In genomic region chr1:12055865-12056560, GRCm38 (mm10) we compare ENCODE assay signal across 16 mouse cellular contexts.
DNase-seq lines count a peak whose midpoint lies in the region; ATAC-seq lines count a peak whose summit lies in the region.
"Had no signal": no experiment of that assay in that cellular context is flagged by ENCODE, and none has a peak within 500 bp of the region (broad histone marks: within the 10 kb centered on the region; RNA-seq: fewer than 3 reads in every experiment).

No protein-coding gene starts in this region.

- peak; percentile 75 for DNase-seq in embryo, embryonic 10.5 days (ENCODE audit: low spot score)
- peak; percentile 64 for DNase-seq in forebrain, embryonic 11.5 days (ENCODE audit: low spot score)
- DNase-seq in frontal cortex, postnatal 25 days (ENCODE audit: low spot score in 2 of 2): no peak
- no peak for DNase-seq in urinary bladder, adult 18-20 months (ENCODE audit: low spot score in 2 of 2)
- DNase-seq in cerebellum, postnatal 36 days: no peak
- DNase-seq in layer of hippocampus, adult 9-11 months: no peak
- DNase-seq: adrenal gland, adult 8-10 months; kidney, postnatal 25 days; lung, postnatal 14 days had no signal

- peak; percentile 96 for ATAC-seq in forebrain, embryonic 11.5 days (replicated peaks; ENCODE audit: low FRiP score)
- peak; percentile 93 for ATAC-seq in hindbrain, embryonic 15.5 days (ENCODE audit: low FRiP score, low read depth)
- ATAC-seq in neural tube, embryonic 12.5 days (ENCODE audit: low FRiP score, low read depth): peak; percentile 85; the same call in 1 of the 2 replicates
- ATAC-seq: Patski had no signal

- H3K9ac ChIP-seq in forebrain, embryonic 11.5 days (ENCODE audit: low read length): no peak overlapping the region
- no peak overlapping the region for H3K9ac ChIP-seq in hindbrain, embryonic 15.5 days
- no peak overlapping the region for H3K9ac ChIP-seq in neural tube, embryonic 12.5 days
- H3K9ac ChIP-seq: heart, embryonic 12.5 days had no signal

- H3K4me2 ChIP-seq in forebrain, embryonic 11.5 days (ENCODE audit: low read depth, low read length, severe bottlenecking): no peak overlapping the region
- no peak overlapping the region for H3K4me2 ChIP-seq in hindbrain, embryonic 15.5 days
- no peak overlapping the region for H3K4me2 ChIP-seq in neural tube, embryonic 12.5 days (replicated peaks)
- H3K4me2 ChIP-seq: heart, embryonic 12.5 days; liver, embryonic 11.5 days had no signal

- 0 out of 2 replicates have a peak overlapping the region, but pooled peaks have one; percentile 18 for H3K27ac ChIP-seq in forebrain, embryonic 11.5 days (ENCODE audit: low read depth, low read length)
- no peak overlapping the region for H3K27ac ChIP-seq in hindbrain, embryonic 15.5 days (replicated peaks)
- H3K27ac ChIP-seq in neural tube, embryonic 12.5 days: no peak overlapping the region
- H3K27ac ChIP-seq: stomach, postnatal 0 days had no signal

- 9% methylated on average over 3 of the region's 3 CpGs for WGBS in forebrain, embryonic 11.5 days
- 11% methylated on average over 3 of the region's 3 CpGs for WGBS in hindbrain, embryonic 15.5 days
- 33% methylated on average over 3 of the region's 3 CpGs for WGBS in neural tube, embryonic 12.5 days

- peaks cover 4% of the 10 kb centered on the region; the same call in 1 of the 2 replicates for H3K27me3 ChIP-seq in forebrain, embryonic 11.5 days (ENCODE audit: control insufficient read depth, insufficient read depth, low read length)
- H3K27me3 ChIP-seq in hindbrain, embryonic 15.5 days: no peaks in the 10 kb centered on the region
- H3K27me3 ChIP-seq in neural tube, embryonic 12.5 days (replicated peaks): no peaks in the 10 kb centered on the region
- H3K27me3 ChIP-seq: heart, embryonic 12.5 days; Patski had no signal

- H3K4me1 ChIP-seq in forebrain, embryonic 11.5 days (replicated peaks; ENCODE audit: control insufficient read depth, insufficient read depth, low read length): no peaks in the 10 kb centered on the region; the same call in 1 of the 2 replicates
- no peaks in the 10 kb centered on the region for H3K4me1 ChIP-seq in hindbrain, embryonic 15.5 days (replicated peaks)
- peaks cover 4% of the 10 kb centered on the region for H3K4me1 ChIP-seq in neural tube, embryonic 12.5 days
- H3K4me1 ChIP-seq: heart, embryonic 12.5 days had no signal

- H3K36me3 ChIP-seq in forebrain, embryonic 11.5 days (ENCODE audit: control insufficient read depth, insufficient read depth, low read length): no peaks in the 10 kb centered on the region
- H3K36me3 ChIP-seq in hindbrain, embryonic 15.5 days: no peaks in the 10 kb centered on the region
- no peaks in the 10 kb centered on the region for H3K36me3 ChIP-seq in neural tube, embryonic 12.5 days
- H3K36me3 ChIP-seq: heart, embryonic 12.5 days had no signal

- no peaks in the 10 kb centered on the region for H3K9me3 ChIP-seq in forebrain, embryonic 11.5 days (ENCODE audit: control insufficient read depth, low read length)
- no peaks in the 10 kb centered on the region for H3K9me3 ChIP-seq in hindbrain, embryonic 15.5 days
- H3K9me3 ChIP-seq in neural tube, embryonic 12.5 days: no peaks in the 10 kb centered on the region
- H3K9me3 ChIP-seq: heart, embryonic 12.5 days had no signal

- no peak overlapping the region for H3K4me3 ChIP-seq in forebrain, embryonic 11.5 days (ENCODE audit: low read depth, low read length)
- H3K4me3 ChIP-seq in hindbrain, embryonic 15.5 days: no peak overlapping the region
- no peak overlapping the region for H3K4me3 ChIP-seq in neural tube, embryonic 12.5 days
- H3K4me3 ChIP-seq: heart, embryonic 12.5 days; myocyte had no signal

Comparison
In these comparisons a context has a peak if more than half of its experiments do, and no peak if none do; other contexts are left out.
1. DNase-seq: peak in embryo, embryonic 10.5 days (single experiment) and forebrain, embryonic 11.5 days (single experiment); none in frontal cortex, postnatal 25 days (0 of 2), urinary bladder, adult 18-20 months (0 of 2), cerebellum, postnatal 36 days (0 of 2) and layer of hippocampus, adult 9-11 months (single experiment).
2. Peak in every context shown above with its lines, with median percentiles within 50 percentile points of each other: ATAC-seq.